Mouse (Mus musculus): ENCODE measurements around the gene Tpsb2.

Gene Tpsb2

GRCm38 (mm10) chr17:25405224-25405895 is 39.3 kb downstream of the Tpsb2 start:
- in situ Hi-C loops (cut with MboI, MseI), result no loop called here

GRCm38 (mm10) chr17:25406011-25406441 is 39.9 kb downstream of the Tpsb2 start:
- in situ Hi-C loops (cut with MboI, MseI), result no loop called here

- in situ Hi-C loops (cut with MboI, MseI), result no loop called here
Observed at GRCm38 (mm10) chr17:25407352-25407751, 41.2 kb downstream of the Tpsb2 start.

GRCm38 (mm10) chr17:25408302-25408999 is 42.3 kb downstream of the Tpsb2 start:
- in situ Hi-C loops (cut with MboI, MseI), result no loop called here

GRCm38 (mm10) chr17:25409621-25410020 is 43.5 kb downstream of the Tpsb2 start:
- in situ Hi-C loops (cut with MboI, MseI), result no loop called here

GRCm38 (mm10) chr17:25410180-25410579 is 44.1 kb downstream of the Tpsb2 start:
- in situ Hi-C loops (cut with MboI, MseI), result no loop called here

GRCm38 (mm10) chr17:25410786-25411185 is 44.7 kb downstream of the Tpsb2 start:
- in situ Hi-C loops (cut with MboI, MseI), result no loop called here

- in situ Hi-C loops (cut with MboI, MseI), result no loop called here
Observed at GRCm38 (mm10) chr17:25411251-25411650, 45.1 kb downstream of the Tpsb2 start.

GRCm38 (mm10) chr17:25414209-25414608 is 48.1 kb downstream of the Tpsb2 start:
- in situ Hi-C loops (cut with MboI, MseI), result no loop called here

GRCm38 (mm10) chr17:25414917-25415316 is 48.8 kb downstream of the Tpsb2 start:
- in situ Hi-C loops (cut with MboI, MseI), result no loop called here

- in situ Hi-C loops (cut with MboI, MseI), result no loop called here
Observed at GRCm38 (mm10) chr17:25415421-25415913, 49.4 kb downstream of the Tpsb2 start.

GRCm38 (mm10) chr17:25416219-25416618 is 50.1 kb downstream of the Tpsb2 start:
- in situ Hi-C loops (cut with MboI, MseI), result no loop called here

- in situ Hi-C loops (cut with MboI, MseI), result no loop called here
Observed at GRCm38 (mm10) chr17:25417990-25418389, 51.9 kb downstream of the Tpsb2 start.
